Mouse (Mus musculus): ENCODE results near the gene Shroom1.

Shroom1 gene

GRCm38 (mm10) chr11:53445562-53445961 is 11.4 kb upstream of the Shroom1 start:
- intact Hi-C loops (cut with DNase I) = no loop called here

GRCm38 (mm10) chr11:53446183-53446582 is 10.8 kb upstream of the Shroom1 start:
- intact Hi-C loops (cut with DNase I) = no loop called here

- intact Hi-C loops (cut with DNase I) = no loop called here
These were observed 9.0 kb upstream of the Shroom1 start for GRCm38 (mm10) chr11:53447996-53448395.

GRCm38 (mm10) chr11:53448529-53448928 is 8.5 kb upstream of the Shroom1 start:
- intact Hi-C loops (cut with DNase I) = no loop called here

- intact Hi-C loops (cut with DNase I) = no loop called here
These were observed 6.8 kb upstream of the Shroom1 start for GRCm38 (mm10) chr11:53450070-53450705.

- intact Hi-C loops (cut with DNase I) = no loop called here
These were observed 5.6 kb upstream of the Shroom1 start for GRCm38 (mm10) chr11:53451361-53451760.

GRCm38 (mm10) chr11:53452396-53452795 is 4.6 kb upstream of the Shroom1 start:
- intact Hi-C loops (cut with DNase I) = no loop called here

GRCm38 (mm10) chr11:53453031-53453430 is 4.0 kb upstream of the Shroom1 start:
- intact Hi-C loops (cut with DNase I) = no loop called here

GRCm38 (mm10) chr11:53457372-53457954 is 458 bp downstream of the Shroom1 start:
- intact Hi-C loops (cut with DNase I) = no loop called here

GRCm38 (mm10) chr11:53458996-53459395 is 2.0 kb downstream of the Shroom1 start:
- intact Hi-C loops (cut with DNase I) = no loop called here

- intact Hi-C loops (cut with DNase I) = loop anchor here (10.0 kb wide), 1 partner anchor 45 kb away; no protein-coding TSS in a partner anchor
These were observed 3.2 kb downstream of the Shroom1 start for GRCm38 (mm10) chr11:53460192-53460591.

- intact Hi-C loops (cut with DNase I) = loop anchor here (10.0 kb wide), 1 partner anchor 47 kb away; no protein-coding TSS in a partner anchor
These were observed 4.7 kb downstream of the Shroom1 start for GRCm38 (mm10) chr11:53461727-53462126.

GRCm38 (mm10) chr11:53463551-53464424 is 6.8 kb downstream of the Shroom1 start:
- intact Hi-C loops (cut with DNase I) = loop anchor here (10.0 kb wide), 1 partner anchor 49 kb away; no protein-coding TSS in a partner anchor

- intact Hi-C loops (cut with DNase I) = loop anchor here (2.0 to 10.0 kb wide), 2 partner anchors 52 to 162 kb away; no protein-coding TSS in a partner anchor
These were observed 9.4 kb downstream of the Shroom1 start for GRCm38 (mm10) chr11:53466231-53466971.

- intact Hi-C loops (cut with DNase I) = loop anchor here (10.0 kb wide), 1 partner anchor 55 kb away; no protein-coding TSS in a partner anchor
These were observed 12.4 kb downstream of the Shroom1 start for GRCm38 (mm10) chr11:53469294-53469967.

- intact Hi-C loops (cut with DNase I) = loop anchor here (10.0 kb wide), 2 partner anchors 55 to 265 kb away; no protein-coding TSS in a partner anchor
These were observed 13.1 kb downstream of the Shroom1 start, which contains the start of gene Gm9837 for GRCm38 (mm10) chr11:53469968-53470695. TSS of gene Gm9837 (minus strand) at chr11:53470479.

GRCm38 (mm10) chr11:53472709-53473108 is 15.7 kb downstream of the Shroom1 start:
- intact Hi-C loops (cut with DNase I) = loop anchor here (10.0 kb wide), 1 partner anchor 262 kb away; no protein-coding TSS in a partner anchor

GRCm38 (mm10) chr11:53475620-53476019 is 18.6 kb downstream of the Shroom1 start:
- intact Hi-C loops (cut with DNase I) = loop anchor here (10.0 kb wide), 1 partner anchor 259 kb away; no protein-coding TSS in a partner anchor

- intact Hi-C loops (cut with DNase I) = loop anchor here (10.0 kb wide), 1 partner anchor 257 kb away; no protein-coding TSS in a partner anchor
These were observed 20.8 kb downstream of the Shroom1 start for GRCm38 (mm10) chr11:53477833-53478232.
